21 mouse cellular contexts compared by ENCODE assay signal in genomic region chr10:68145286-68145950, GRCm38 (mm10).
DNase-seq lines count a peak whose midpoint lies in the region; ATAC-seq and TF ChIP-seq lines count a peak whose summit lies in the region.
"Had no signal": no experiment of that assay in that cellular context is flagged by ENCODE, and none has a peak within 500 bp of the region (broad histone marks: within the 10 kb centered on the region; RNA-seq: fewer than 3 reads in every experiment).

No protein-coding gene starts in this region.

- peak; percentile 50 for DNase-seq in heart, postnatal 0 days (ENCODE audit: low spot score)
- DNase-seq in adrenal gland, postnatal 14 days = no peak
- DNase-seq in ovary, postnatal 10 days (ENCODE audit: low spot score) = no peak
- DNase-seq in frontal cortex, adult 2 months (ENCODE audit: extremely low spot score in 1 of 2, low spot score in 1 of 2) = no peak
- DNase-seq: adrenal gland, postnatal 10 days; cerebellum, adult 9-11 months; right cerebral cortex, postnatal 25 days; thymus, adult 18-20 months; thymus, postnatal 4 days had no signal

- no peak overlapping the region for H3K9ac ChIP-seq in heart, postnatal 0 days (replicated peaks; ENCODE audit: low read depth, low read length)
- H3K9ac ChIP-seq in heart, embryonic 12.5 days = no peak overlapping the region
- H3K9ac ChIP-seq in ES-Bruce4 (ENCODE audit: low read depth, poor library complexity, severe bottlenecking) = 0 out of 2 replicates have a peak overlapping the region, but pooled peaks have one; percentile 52
- no peak overlapping the region for H3K9ac ChIP-seq in kidney, embryonic 14.5 days (ENCODE audit: low read depth, low read length)
- H3K9ac ChIP-seq: forebrain, embryonic 12.5 days; heart, embryonic 15.5 days; limb, embryonic 13.5 days; liver, embryonic 14.5 days; midbrain, embryonic 15.5 days; stomach, embryonic 15.5 days had no signal

- H3K27ac ChIP-seq in heart, postnatal 0 days (ENCODE audit: low read depth) = 0 out of 2 replicates have a peak overlapping the region, but pooled peaks have one; percentile 4
- no peak overlapping the region for H3K27ac ChIP-seq in heart, embryonic 12.5 days (ENCODE audit: poor library complexity, severe bottlenecking)
- H3K27ac ChIP-seq in ES-Bruce4 (ENCODE audit: insufficient read depth, low read length) = peak overlapping the region; percentile 26
- no peak overlapping the region for H3K27ac ChIP-seq in kidney, embryonic 14.5 days (ENCODE audit: low read depth, low read length)
- H3K27ac ChIP-seq: forebrain, embryonic 12.5 days; heart, embryonic 15.5 days; hindbrain, embryonic 10.5 days; limb, embryonic 13.5 days; liver, embryonic 14.5 days; midbrain, embryonic 15.5 days; stomach, embryonic 15.5 days had no signal

- no peak for TF ChIP-seq POLR2A in ES-Bruce4 (IDR thresholded peaks at IDR 0.05; ENCODE audit: insufficient read depth, low read length)

- no peak overlapping the region for H3K4me3 ChIP-seq in heart, postnatal 0 days (ENCODE audit: low read depth, low read length)
- H3K4me3 ChIP-seq in heart, embryonic 12.5 days = no peak overlapping the region
- peak overlapping the region; percentile 39; the same call in 1 of the 2 replicates for H3K4me3 ChIP-seq in E14TG2a.4 (replicated peaks; ENCODE audit: low read length)
- no peak overlapping the region for H3K4me3 ChIP-seq in ES-Bruce4 (ENCODE audit: low read depth, low read length)
- no peak overlapping the region for H3K4me3 ChIP-seq in kidney, embryonic 14.5 days (ENCODE audit: low read length)
- H3K4me3 ChIP-seq: forebrain, embryonic 12.5 days; heart, embryonic 15.5 days; hindbrain, embryonic 10.5 days; limb, embryonic 13.5 days; midbrain, embryonic 15.5 days; stomach, embryonic 15.5 days had no signal

- 61% methylated on average over 18 of the region's 18 CpGs for WGBS in heart, postnatal 0 days
- WGBS in heart, embryonic 12.5 days = 74% methylated on average over 18 of the region's 18 CpGs
- WGBS in kidney, embryonic 14.5 days = 61% methylated on average over 18 of the region's 18 CpGs

- H3K4me1 ChIP-seq in heart, postnatal 0 days (ENCODE audit: control insufficient read depth, insufficient read depth) = peaks cover 4% of the 10 kb centered on the region; the same call in 1 of the 2 replicates
- peaks cover 17% of the 10 kb centered on the region for H3K4me1 ChIP-seq in heart, embryonic 12.5 days (replicated peaks)
- peaks cover 84% of the 10 kb centered on the region for H3K4me1 ChIP-seq in E14TG2a.4 (replicated peaks; ENCODE audit: low read depth, low read length)
- H3K4me1 ChIP-seq in ES-Bruce4 (ENCODE audit: control insufficient read depth, insufficient read depth, low read length) = peaks cover 15% of the 10 kb centered on the region
- H3K4me1 ChIP-seq in kidney, embryonic 14.5 days (ENCODE audit: control insufficient read depth, insufficient read depth, low read length) = peaks cover 16% of the 10 kb centered on the region

- peak; percentile 40; the same call in 1 of the 2 replicates for ATAC-seq in heart, postnatal 0 days (ENCODE audit: insufficient read depth, low read depth)
- no peak for ATAC-seq in heart, embryonic 12.5 days (ENCODE audit: insufficient number of reproducible peaks, low FRiP score)
- ATAC-seq in kidney, embryonic 14.5 days (ENCODE audit: low FRiP score, low TSS enrichment) = peak; percentile 47; the same call in 1 of the 2 replicates
- ATAC-seq: midbrain, embryonic 15.5 days; Patski had no signal

- no peak for TF ChIP-seq CTCF in heart, postnatal 0 days (IDR thresholded peaks at IDR 0.05; ENCODE audit: low read depth)
- TF ChIP-seq CTCF in E14TG2a.4 (conservative IDR thresholded peaks at IDR 0.05; ENCODE audit: low read length) (no peak), ES-Bruce4 (IDR thresholded peaks at IDR 0.05; ENCODE audit: low read depth, low read length) (no peak)

- H3K4me2 ChIP-seq in heart, postnatal 0 days (ENCODE audit: low read depth, low read length) = no peak overlapping the region
- H3K4me2 ChIP-seq in heart, embryonic 12.5 days = no peak overlapping the region
- no peak overlapping the region for H3K4me2 ChIP-seq in kidney, embryonic 14.5 days (replicated peaks; ENCODE audit: low read depth, low read length)
- H3K4me2 ChIP-seq: forebrain, embryonic 12.5 days; heart, embryonic 15.5 days; limb, embryonic 13.5 days; midbrain, embryonic 15.5 days; stomach, embryonic 15.5 days had no signal

- no peaks in the 10 kb centered on the region for H3K27me3 ChIP-seq in heart, postnatal 0 days (ENCODE audit: control insufficient read depth, insufficient read depth, low read length)
- H3K27me3 ChIP-seq in heart, embryonic 12.5 days (replicated peaks) = no peaks in the 10 kb centered on the region
- no peaks in the 10 kb centered on the region for H3K27me3 ChIP-seq in E14TG2a.4 (ENCODE audit: insufficient read depth, low read length)
- H3K27me3 ChIP-seq in ES-Bruce4 (ENCODE audit: control insufficient read depth, insufficient read depth, low read length, poor library complexity, severe bottlenecking) = no peaks in the 10 kb centered on the region
- no peaks in the 10 kb centered on the region for H3K27me3 ChIP-seq in kidney, embryonic 14.5 days (ENCODE audit: control insufficient read depth, insufficient read depth, low read length)
- H3K27me3 ChIP-seq: forebrain, embryonic 12.5 days; heart, embryonic 15.5 days; limb, embryonic 13.5 days; midbrain, embryonic 15.5 days; Patski; stomach, embryonic 15.5 days had no signal

- TF ChIP-seq EP300 in heart, postnatal 0 days (IDR thresholded peaks at IDR 0.05; ENCODE audit: low read depth) = no peak
- TF ChIP-seq EP300 in ES-Bruce4 (IDR thresholded peaks at IDR 0.05; ENCODE audit: insufficient read depth, low read depth, low read length) = no peak

- no peaks in the 10 kb centered on the region for H3K36me3 ChIP-seq in heart, postnatal 0 days (replicated peaks; ENCODE audit: control insufficient read depth, insufficient read depth, low read length)
- no peaks in the 10 kb centered on the region for H3K36me3 ChIP-seq in heart, embryonic 12.5 days
- H3K36me3 ChIP-seq in E14TG2a.4 (ENCODE audit: insufficient read depth, low read length) (no peaks in the 10 kb centered on the region), ES-Bruce4 (ENCODE audit: control insufficient read depth, insufficient read depth, low read length, poor library complexity, severe bottlenecking) (no peaks in the 10 kb centered on the region)
- H3K36me3 ChIP-seq in kidney, embryonic 14.5 days (ENCODE audit: control insufficient read depth, insufficient read depth, low read length) = no peaks in the 10 kb centered on the region
- H3K36me3 ChIP-seq: forebrain, embryonic 12.5 days; heart, embryonic 15.5 days; hindbrain, embryonic 10.5 days; midbrain, embryonic 15.5 days; stomach, embryonic 15.5 days had no signal

- H3K9me3 ChIP-seq in heart, postnatal 0 days (replicated peaks; ENCODE audit: control insufficient read depth, low read length) = no peaks in the 10 kb centered on the region
- no peaks in the 10 kb centered on the region for H3K9me3 ChIP-seq in heart, embryonic 12.5 days (replicated peaks)
- H3K9me3 ChIP-seq in E14TG2a.4 (ENCODE audit: low read length) (no peaks in the 10 kb centered on the region), ES-Bruce4 (replicated peaks; ENCODE audit: control insufficient read depth, insufficient read depth, low read length, poor library complexity, severe bottlenecking) (no peaks in the 10 kb centered on the region)
- H3K9me3 ChIP-seq in kidney, embryonic 14.5 days (ENCODE audit: control insufficient read depth, low read length) = no peaks in the 10 kb centered on the region
- H3K9me3 ChIP-seq: forebrain, embryonic 12.5 days; heart, embryonic 15.5 days; hindbrain, embryonic 10.5 days; limb, embryonic 13.5 days; midbrain, embryonic 15.5 days; stomach, embryonic 15.5 days had no signal

Comparison
In these comparisons a context has a peak if more than half of its experiments do, and no peak if none do; other contexts are left out.
1. H3K27ac ChIP-seq: peak in heart, postnatal 0 days (single experiment) and ES-Bruce4 (single experiment); none in heart, embryonic 12.5 days (single experiment) and kidney, embryonic 14.5 days (single experiment).